Mouse (Mus musculus): ENCODE measurements at regions not wholly inside any gene's neighbourhood (a gene's known extent, or its start where the extent isn't known, plus 50 kb on each side); places are given as distances from the start of the nearest gene placed in this dataset.
A peak's percentile ranks its signal among the peaks of the same experiment; 100 is the strongest.
"Not testable (repeated sequence)": the region's sequence is repeated elsewhere in the genome, so short reads cannot be mapped to it uniquely, and the experiment has no call there.

DNA sequence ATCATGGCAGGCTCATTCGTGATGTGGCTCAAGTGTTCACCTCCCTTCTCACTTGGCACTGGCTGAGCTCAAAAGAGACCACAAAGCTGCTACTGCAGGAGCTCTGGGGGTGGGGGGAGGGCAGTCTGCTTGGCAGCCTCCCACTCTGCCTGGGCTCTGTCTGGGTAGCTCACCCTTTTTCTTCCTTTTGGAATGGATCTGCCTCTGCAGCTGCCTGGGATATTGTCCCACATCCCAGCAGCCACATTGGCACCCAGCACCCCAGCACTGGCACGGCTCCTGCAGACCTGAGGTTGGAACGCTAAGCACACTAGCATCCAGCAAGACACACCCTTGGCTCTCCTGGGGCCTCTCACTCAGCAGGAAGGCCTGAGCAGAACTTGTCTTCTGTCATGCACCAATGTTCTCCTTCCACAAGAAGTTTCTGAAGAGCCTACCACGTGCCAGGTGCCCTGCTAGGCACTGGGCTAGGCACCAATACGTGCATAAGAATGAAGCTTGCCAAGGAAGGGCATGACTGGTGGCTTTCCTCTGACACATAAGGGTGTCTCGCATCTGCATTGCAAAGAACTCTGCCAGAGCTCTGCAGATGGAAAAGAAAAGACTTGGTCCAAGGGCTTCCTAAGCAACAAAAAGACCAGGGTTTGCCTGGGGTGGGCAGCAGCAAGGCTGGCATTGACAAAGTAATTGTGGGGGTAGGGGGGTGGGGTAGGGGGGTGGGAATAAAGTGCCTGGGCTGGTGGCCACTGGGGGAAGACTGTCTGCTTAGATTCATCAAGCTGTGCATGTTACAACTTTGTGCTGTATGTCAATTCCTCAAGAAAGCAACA lies 112.1 kb upstream of the Sipa1l1 start:
- not testable (repeated sequence) for DNase-seq (ENCODE audit: low read depth, low spot score)

DNA sequence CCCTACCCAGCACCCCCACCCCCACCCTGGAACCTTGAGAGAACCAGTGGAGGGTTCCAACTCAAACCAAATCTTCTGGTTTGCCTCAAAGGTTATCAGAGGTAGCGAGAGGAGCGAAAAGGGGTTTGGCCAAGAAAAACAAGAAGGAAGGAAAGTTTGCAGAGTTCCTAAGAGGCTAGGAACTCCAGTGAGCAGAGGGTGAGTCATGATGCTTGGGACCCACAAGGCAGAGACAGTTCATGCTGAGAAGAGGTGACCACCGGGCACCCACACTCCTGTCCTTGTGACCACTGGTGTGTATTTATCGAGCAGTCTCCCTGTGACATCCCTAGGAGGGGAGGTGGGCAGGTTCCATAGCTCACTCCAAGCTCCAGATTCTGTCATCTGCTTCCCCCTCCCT lies 104.1 kb upstream of the Sipa1l1 start:
- no peak for DNase-seq (ENCODE audit: low read depth, low spot score)

DNA sequence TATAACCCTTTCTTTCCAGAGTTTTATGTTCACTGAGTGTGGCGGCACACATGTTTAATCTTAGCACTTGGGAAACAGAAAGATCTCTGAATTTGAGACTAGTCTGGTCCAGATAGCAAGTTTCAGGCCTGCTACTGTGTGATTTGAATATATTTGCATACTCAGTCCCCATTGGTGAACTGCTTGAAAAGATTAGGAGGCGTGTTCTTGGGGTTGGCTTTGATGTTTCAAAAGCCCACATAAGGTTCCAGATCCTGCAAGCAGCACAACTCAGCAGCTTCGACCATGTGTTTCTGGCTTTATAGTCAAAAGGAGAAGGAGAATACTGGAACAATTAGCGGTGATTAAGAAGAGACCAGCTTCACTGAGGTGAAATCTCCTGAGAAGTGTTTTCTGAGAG lies 102.3 kb upstream of the Sipa1l1 start:
- no peak for DNase-seq (ENCODE audit: low read depth, low spot score)

DNA sequence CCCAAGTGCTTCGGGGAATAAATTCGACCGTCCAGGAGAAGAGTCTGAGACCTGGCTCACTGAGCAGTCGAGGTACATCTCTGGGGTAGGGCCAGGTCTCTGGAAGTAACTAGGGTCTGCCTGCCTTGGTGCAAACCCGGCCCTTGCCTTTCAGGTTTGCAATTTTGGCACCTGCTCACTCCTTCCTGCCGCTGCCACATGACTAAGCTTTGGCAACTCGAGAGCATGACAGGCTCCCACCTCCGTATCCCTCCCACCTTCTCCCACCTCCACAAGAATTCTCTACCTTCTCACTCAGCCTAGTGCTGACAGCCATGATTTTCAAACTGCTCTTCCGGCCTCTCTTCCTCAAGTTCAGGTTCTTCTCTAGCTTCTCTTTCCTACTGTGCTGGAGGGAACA lies 99.5 kb upstream of the Sipa1l1 start:
- DNase-seq (ENCODE audit: low read depth, low spot score) = no peak

DNA sequence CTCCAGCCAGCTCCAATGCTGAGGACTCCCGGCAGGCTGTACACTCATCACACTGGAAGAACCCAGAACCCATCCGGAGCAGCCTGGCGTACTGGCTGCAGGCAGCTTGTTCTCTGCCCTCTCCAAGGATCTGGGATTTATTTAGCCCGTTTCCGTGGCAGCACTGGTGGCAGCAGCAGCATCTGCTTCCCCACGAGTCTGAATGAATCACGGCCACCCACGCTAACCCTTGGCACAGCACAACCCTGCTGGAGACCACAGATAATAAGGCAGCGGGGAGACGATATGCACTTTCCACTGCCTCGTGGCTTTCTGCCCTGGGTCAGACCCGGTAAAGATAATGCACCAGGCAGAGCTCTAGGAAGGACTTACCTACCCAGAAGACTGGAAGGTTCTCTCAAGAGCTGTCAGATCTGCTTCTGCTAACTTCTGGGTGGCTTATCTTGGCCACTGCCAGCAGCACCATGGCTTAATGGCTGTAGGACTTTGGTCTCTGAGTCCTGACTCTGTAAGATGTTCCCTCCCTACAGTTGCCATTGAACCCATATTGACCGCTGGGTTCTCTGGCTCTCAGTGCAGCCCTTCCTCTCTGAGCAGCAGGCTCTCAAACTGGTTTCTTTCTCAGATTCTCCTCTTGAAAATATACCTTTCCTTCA lies 96.2 kb upstream of the Sipa1l1 start:
- peak; percentile 95 for DNase-seq (ENCODE audit: low read depth, low spot score)

DNA sequence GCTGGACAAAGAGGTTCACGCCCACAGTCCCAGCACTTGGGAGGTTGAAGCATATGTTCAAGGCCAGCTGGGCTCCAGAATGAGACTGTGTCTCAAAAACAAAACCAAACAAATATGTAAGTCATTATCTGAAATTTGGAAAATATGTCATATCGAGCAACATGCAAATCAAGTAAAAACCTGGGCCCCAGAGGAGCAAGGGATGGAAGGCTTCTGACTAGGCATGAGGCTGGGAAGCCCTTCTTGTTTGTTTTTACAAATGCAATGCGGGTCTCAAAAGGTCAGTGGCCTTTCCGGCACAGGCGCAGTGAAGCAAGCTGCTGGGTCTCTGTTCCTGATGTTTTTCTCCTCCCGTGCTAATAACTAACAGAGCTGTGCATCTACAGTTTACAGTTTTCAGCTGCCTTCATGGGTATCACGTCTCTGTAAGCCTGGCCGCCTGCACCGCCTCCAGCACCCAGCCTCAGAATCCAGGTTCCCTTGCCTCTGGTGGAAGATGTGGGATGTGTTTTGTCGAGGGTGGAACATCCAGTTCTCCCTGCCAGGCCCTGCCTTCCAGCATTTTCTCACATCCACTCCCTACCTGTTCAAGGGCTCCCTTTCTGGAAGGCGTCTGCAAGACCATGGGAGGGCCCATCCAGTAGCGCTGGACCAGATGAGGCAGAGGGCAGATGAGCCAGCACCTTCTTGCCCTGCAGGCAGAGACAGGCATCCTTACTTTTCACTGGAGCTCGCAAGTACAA lies 93.5 kb upstream of the Sipa1l1 start:
- DNase-seq (ENCODE audit: low read depth, low spot score) = peak; percentile 85

DNA sequence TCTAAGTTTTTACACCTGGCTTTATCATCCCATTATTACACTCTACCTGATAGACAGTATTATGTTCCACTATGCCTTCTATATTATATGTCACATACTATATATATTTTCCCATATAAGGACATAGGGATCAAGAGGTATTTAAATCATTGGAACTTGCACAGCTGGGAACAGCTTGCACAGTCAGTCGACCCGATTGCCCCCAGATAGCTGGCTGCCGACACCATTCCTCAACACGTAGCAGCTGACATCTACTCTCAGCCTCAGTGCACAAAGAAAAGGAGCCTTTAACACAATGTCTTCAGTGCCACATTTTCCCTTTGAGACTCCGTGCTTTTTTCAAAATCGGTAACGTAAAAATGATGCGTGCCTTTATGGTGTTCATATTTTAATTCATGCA lies 92.4 kb upstream of the Sipa1l1 start:
- DNase-seq (ENCODE audit: low read depth, low spot score) = no peak

DNA sequence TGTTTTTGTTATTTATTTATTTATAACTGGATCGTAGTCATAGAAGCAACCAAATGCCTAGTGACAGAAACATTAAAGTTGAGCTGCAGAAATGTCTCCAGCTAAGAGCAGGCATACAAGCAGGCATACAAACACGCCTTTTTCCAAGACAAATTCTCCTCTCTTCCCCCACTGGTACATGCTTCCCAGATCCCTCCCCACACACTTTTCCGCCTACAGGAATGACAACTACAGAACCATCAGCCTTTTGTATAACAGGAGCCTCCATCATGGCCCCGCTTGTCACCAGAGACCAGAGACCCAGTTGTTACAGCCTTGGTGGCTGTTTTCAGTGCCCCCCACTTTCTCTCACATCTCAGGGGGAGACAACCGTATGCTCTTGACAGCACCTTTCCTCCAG lies 91.2 kb upstream of the Sipa1l1 start:
- DNase-seq (ENCODE audit: low read depth, low spot score) = no peak

DNA sequence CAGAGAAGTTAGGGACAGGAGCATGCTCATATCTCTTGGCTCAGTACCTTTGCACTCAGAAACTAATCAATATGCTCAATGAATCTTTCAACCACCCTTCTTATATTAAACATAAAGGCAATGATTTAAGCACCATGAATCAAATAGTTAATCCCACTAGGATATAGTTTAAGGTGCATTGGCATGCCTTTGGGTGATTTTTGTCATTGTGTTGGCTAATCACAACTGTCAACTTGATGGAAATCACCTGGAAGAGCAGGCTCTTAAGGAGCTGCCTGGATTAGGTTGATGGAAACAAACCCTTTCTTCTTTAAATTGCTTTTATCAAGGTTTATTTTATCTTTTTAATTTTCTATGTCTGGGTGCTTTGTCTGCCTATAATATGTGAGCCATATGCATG lies 90.4 kb upstream of the Sipa1l1 start:
- no peak for DNase-seq (ENCODE audit: low read depth, low spot score)

DNA sequence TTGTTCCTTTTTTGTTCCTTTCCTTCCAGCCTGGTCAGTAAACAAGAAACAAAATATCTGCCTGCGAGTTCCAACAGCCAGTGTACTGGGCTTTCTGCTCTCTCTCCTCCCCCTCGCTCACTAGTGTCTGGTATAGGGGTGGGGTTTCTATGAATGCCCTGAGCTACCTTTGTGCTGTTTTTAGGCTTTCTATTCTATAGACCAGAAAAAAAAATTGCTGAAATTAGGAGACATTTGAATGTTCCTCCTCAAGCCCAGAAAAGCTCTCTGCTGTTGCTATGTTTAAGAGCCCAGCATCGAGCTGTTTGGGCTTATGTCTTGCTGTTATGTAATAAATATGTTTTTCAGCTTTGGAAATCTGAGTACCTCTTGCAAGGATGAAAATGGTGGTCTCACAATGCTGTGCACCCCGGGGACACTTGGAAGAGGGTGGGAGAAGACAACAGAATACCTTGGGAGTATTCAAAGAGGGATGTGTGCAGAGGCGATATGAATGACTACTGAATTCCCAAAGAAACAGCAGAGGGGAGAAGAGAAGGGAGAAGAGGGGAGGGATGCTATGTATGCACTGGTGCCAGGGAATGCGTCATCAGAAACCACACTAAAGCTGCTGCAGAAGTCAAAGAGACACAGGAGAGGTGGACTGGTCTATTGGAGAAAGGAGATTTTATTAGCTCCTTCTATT lies 88.8 kb upstream of the Sipa1l1 start:
- DNase-seq (ENCODE audit: low read depth, low spot score) = peak; percentile 89

DNA sequence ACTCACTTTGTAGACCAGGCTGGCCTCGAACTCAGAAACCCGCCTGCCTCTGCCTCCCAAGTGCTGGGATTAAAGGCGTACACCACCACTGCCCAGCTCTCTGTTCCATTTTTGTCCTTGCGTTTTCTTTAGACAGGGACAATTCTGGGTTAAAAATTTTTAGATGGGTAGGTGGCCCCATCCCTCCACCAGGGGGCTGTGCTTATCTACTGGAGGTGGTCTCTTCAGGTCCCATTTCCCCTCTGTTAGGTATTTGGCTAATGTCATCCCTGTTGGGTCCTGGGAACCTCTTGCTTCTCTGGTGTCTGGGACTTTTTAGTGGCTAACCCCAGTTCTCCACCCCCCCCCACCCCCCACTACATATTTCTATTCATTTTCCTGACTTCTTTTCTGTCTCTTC lies 86.5 kb upstream of the Sipa1l1 start:
- DNase-seq (ENCODE audit: low read depth, low spot score) = not testable (repeated sequence)

DNA sequence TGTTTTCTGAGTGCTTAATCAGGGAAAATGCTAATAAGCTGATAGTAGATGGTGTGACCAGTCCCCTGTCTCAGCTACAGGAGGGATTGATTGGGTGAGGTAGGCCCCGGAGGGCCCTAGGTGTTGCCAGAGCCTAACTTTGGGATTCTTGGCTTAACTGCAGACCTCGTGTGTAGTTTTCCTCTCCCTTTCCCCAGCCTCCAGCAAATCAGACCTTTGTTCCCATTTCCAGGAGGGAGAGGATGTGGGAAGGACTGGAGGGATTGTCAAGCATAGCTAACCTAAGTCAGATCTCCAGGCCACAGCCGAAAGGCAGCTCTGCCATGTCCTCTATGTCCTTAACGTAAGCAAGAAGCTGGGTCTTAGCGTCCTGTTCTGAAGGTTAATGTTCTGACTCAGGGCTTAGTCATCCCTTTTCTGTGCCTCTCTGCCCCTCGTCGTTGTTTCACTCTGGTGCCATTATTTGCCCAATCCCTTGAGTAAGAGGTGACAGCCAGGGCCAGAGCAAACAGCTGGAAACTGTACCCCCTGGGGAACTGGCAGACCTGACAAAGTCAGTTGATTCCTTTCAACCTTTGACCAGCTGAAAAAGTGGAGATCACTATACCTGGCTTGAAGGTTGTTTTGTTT lies 83.2 kb upstream of the Sipa1l1 start:
- no peak for DNase-seq (ENCODE audit: low read depth, low spot score)

DNA sequence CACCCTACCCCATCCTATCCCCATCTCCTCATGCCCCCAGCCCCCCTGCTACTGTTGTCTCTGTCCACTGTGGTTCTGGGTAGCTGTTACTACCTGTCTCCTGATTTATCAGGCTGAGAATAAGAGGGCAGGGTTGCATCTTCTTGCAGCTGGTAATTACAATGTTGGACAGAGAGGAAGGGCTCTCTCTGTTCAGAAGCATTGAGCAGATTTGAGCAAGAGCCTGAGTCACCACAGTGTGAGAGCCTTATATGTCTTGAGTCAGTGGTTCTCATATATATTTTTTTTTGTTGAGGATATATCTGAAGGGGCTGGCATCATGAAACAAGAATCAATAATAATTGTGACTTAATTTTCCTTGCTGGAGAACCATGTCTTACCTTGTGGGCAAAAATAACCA lies 82.7 kb upstream of the Sipa1l1 start:
- no peak for DNase-seq (ENCODE audit: low read depth, low spot score)

DNA sequence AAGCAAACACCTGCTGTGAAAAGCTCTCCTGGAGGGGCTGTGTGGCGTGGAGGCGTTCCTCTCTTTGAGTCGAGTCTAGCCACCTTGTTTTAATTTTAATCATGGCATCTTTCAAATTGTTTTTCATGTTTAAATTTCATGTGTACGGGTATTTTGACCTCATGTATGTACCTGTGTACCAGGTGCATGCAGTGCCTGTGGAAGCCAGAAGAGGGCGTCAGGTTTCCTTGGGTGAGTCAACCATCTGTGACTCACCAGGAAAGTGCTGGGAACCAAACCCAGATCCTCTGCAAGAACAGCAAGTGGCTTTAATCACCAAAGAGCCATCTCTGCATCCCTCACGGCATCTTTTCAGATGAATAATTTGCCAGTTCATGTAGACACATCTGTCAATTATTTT lies 79.8 kb upstream of the Sipa1l1 start:
- DNase-seq (ENCODE audit: low read depth, low spot score) = no peak

DNA sequence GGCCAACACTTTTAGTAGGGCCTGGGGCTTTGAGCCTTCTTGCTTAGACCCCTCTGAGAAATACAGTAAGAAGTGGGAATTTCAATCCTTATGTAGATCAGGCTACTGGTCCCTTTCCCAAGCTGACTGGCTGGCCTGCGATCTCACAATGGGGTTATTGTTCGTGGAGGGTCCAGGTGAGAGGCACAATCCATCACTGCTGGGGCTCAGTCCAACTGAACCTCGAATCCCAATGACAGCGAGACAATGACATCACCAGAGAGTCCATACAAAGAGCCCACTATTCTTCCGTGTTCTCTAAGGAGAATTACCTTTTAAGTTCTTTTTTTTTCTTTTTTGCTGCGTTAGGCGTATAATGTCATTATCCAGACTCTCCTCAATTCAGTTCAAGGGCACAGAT lies 75.8 kb upstream of the Sipa1l1 start:
- no peak for DNase-seq (ENCODE audit: low read depth, low spot score)

DNA sequence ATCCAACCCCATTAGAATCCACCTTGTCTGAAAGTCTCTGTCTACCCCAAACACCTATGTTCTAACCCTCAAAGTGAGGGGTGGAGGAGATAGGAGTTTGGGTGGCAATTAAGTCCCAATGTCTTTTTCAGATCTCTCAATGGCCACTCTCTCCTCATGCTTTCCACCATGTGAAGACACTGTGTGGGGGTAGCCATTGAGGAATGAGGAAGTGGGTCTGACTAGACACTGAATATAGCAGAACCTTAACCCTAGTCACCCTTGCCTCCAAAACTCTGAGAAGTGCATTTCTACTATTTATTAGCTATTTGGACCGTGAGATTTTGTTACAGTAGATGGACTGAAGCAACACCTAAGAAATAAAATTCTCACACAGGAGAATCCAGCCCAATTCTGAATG lies 73.7 kb upstream of the Sipa1l1 start:
- no peak for DNase-seq (ENCODE audit: low read depth, low spot score)

DNA sequence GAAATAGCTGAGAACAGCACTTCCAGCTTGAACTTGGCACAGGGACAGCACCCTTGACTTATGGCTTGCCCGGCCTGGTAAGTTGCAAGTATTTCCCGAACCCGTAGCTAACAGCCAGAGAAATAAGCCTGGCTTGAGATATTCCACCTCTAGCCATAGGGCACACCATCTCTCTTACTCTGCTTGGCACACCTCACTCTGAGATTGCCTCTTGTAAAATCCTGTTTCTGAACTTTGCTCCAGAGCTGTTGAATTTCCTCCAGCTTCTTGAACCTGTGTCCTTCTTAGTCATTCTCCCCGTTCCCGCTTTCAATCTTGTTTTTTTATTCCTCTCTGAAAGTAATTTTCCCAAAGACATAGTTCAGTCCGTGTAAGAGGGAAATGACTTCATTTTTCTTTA lies 72.0 kb upstream of the Sipa1l1 start:
- DNase-seq (ENCODE audit: low read depth, low spot score) = no peak

DNA sequence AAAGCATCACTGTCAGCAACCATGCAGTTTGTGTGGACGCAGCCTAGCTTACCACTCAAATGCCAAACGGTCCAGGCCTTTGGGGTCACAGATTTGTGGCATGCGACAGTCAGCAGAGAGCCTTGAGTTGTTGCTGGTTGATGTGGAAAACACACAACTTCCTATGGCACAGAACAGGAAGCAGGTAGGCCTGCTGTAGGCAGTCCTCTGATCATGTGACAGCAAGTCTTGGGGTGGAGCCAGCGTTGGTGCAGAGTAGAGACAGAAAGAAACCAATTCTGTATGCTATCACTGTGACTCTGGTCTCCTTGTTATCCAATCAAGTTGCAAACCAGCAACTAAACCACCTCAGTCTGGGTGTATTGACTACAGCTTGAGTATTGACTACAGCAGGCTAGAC lies 71.5 kb upstream of the Sipa1l1 start:
- DNase-seq (ENCODE audit: low read depth, low spot score) = no peak

DNA sequence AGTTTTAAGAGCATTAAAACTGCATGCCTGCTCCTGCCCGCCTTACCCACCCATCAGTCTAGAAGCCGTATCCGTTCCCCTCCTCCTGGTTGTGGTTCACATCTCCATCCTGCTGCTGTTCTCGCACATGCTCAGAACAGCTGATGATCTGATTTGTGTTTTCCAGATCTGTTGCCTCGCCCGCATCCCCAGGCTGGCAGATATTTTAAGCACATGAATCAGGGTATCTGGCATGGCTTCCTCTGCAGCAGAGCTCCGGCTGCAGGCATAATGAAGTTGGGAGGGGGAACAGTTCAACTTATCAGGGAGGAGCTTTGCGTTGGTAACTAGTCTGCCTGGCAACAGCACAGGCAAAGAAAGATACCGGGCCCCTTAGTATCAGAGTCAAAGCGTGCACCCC lies 64.9 kb upstream of the Sipa1l1 start:
- peak; percentile 97 for DNase-seq (ENCODE audit: low read depth, low spot score)

DNA sequence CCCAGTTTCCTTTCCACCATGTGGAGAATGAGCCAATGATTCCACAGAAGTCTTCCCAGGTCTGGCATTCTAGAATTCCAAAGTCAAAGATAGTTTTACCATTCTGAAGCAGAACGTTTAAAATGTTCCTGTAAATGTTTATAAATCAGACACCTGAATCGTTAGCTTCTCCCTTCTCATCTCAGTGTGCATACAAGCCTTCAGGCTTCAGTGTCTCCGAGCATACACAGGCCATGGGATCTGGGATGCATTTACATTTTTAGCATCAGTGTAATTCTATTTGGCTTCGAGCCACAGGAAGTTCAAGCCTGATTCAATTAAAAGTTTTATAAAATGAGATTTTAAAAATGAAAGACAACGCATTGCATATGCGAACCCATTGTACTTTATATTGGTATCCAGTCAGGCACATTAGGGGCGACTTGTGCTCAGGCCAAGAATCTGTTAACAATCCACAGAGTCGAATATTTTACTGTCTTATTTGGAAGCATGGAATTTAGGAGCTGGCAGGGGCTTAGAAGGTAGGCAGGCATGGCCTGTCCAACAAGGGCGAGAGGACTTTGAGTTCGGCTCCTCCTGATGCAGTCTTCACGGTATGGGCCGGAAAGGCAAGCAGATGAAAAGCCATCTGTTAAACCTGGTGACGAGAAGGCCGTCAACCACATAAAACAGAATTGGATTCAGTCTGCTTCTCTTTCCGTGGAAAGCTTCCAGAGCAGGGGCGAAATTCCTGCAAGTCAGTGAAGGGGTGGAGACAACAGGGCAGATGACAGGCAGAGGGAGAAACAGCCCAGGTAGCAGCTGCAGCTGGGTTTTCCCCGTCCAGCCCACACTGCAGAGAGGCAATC lies 63.7 kb upstream of the Sipa1l1 start:
- peak; percentile 88 for DNase-seq (ENCODE audit: low read depth, low spot score)

DNA sequence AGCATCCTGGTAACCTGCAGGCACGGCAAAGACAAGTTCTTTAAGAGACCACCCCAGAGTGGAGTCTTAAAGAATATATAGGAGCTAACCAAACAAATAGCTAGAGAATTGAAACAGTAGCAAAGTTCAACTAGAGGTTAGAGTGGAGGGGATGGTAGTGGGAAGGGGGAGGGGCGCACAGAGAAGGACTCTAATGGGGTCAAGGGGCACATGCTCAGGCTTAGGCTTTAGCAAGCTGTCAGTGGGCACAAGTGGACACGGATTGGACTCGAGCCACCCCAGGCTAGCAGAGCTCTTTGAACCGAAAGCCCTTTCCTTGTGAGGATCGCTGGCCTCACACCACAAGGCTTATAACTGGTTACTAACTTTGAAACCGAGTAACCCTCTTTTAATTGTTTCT lies 53.4 kb upstream of the Sipa1l1 start:
- DNase-seq (ENCODE audit: low read depth, low spot score) = no peak
